Mouse (Mus musculus) gastrocnemius, postnatal 14 days (tissue): ENCODE measurements around the gene Slc13a2. TPM values are rescaled to one million over a fixed set of nuclear protein-coding genes. Genes with fewer than 3 reads are reported as not detected.

Experiments used
- DNase-seq: peaks from one replicate; pipeline ENCODE4 v3.0.0; 2021; ENCODE audit warnings: mixed read lengths
- intact Hi-C: fragments of 180-260 bp; cut with DNase I; formaldehyde crosslinking; loops from one replicate; pipeline ENCODE4 v1.15.1; 2025; ENCODE audit warnings: low total_unique reads
- long read RNA-seq, 2 experiments: library from polyadenylated mRNA; stranded (forward); transcript quantifications; one replicate each; pipeline ENCODE4 v2.0.0; 2021
- total RNA-seq, 2 experiments: library from RNA; stranded (reverse); gene quantifications; 2 replicates each; pipeline ENCODE4 v1.2.3; 2021

The Slc13a2 gene
- total RNA-seq = not detected
- long read RNA-seq, experiment 1 = 0 reads
- long read RNA-seq, experiment 2 = 0 reads

DNA sequence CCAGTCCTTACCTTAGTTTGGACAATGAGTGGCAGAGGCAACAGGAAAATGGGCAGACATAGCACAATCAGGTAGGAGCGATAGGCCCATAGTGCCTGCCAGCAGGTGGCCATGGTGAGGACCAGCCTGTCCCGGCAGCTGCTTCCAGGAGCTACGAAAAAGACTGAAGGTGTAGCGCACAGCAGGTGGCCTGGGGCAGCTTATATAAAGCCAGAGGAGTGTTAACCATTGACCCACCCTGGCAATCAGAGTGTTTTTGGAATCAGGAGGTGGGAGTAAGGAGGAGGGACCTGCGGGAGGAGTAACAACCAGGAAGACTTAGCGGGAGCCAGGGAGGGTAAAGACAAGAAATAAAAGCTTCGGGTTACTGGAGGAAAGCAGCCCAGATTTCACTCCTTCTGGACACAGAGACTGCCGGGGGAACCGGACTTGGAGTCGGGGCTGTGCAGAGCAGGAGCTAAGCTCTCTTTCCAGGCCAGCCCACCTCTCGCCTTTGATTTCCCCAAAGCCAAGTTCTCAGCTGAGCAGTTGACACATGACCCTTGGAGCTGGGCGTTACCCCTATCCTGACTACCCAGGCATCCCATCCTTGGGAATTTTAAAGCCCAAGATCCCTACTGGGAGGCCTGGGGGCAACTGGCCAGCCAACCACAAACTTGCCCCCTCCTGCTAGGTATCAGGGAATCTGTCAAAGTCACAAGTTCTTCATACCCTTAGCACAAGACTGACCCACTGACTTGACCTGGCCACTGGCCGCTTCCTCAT lies at the start of gene Slc13a2:
Gene Slc13a2 (minus strand): TSS at position 163 of the 765 bp plus-strand sequence.
- intact Hi-C loops = no loop called here
- no peak for DNase-seq

DNA sequence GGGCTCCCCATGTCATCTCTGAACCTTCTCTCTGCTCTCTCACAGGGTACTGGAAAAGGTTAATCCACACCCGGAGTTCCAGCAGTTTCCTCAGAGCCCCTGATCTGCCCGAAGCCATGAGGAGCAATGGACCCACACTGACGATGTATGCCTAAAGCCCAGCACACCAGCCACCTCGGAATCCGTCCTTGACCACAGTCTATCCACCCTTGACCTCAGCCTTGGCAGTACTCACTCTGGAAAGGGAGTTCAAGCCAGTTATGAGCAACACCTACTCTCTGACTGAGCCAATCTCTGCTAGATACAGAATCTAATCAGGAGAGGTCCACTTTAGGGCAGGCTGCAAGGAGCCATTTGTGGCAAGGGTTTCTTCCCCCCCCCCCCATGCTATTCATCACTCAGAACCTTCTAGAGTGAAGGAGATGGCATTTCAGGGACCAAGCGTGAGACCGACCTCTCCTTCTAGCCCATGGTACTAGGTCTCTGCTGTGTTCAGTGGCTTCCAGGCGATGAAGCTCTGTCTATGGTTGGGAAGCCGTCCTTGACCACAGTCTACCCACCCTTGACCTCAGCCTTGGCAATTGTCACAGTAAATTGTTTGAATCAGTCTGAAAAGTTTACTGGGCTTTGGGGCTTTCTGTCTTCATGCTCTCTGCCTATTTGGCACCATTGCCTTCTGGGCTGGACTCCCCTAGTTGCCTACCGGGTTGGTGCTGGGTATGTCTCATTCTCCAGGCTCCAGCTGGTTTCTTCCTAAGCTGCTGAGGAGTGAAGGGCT lies 49.5 kb upstream of the Slc13a2 start:
- no peak for DNase-seq
- intact Hi-C loops = no loop called here

- DNase-seq = no peak
- intact Hi-C loops = no loop called here
Observed at GRCm38 (mm10) chr11:78467932-78468331, 45.9 kb upstream of the Slc13a2 start.

DNA sequence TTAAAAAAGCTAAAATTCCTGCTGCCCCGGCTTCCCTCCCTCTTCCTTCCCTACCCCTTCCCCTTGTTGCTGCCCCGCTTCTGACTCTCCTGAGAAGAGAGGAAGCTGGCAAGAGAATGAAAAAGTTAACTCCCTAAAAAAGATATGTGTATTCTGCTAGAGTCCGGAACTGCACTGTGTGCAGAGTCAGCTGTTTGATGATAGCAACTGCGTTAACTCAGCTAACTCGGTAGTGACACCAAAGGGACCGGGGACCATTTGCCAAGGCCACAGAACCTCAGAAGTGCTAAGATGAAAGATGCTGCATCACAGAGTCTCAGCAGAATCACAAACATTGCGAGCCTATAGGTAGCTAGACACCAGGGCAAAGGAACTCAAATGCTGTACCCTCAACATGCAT lies 45.5 kb upstream of the Slc13a2 start:
- intact Hi-C loops = no loop called here
- no peak for DNase-seq

GRCm38 (mm10) chr11:78466242-78466912 lies 44.4 kb upstream of the Slc13a2 start:
- DNase-seq = no peak
- intact Hi-C loops = no loop called here

DNA sequence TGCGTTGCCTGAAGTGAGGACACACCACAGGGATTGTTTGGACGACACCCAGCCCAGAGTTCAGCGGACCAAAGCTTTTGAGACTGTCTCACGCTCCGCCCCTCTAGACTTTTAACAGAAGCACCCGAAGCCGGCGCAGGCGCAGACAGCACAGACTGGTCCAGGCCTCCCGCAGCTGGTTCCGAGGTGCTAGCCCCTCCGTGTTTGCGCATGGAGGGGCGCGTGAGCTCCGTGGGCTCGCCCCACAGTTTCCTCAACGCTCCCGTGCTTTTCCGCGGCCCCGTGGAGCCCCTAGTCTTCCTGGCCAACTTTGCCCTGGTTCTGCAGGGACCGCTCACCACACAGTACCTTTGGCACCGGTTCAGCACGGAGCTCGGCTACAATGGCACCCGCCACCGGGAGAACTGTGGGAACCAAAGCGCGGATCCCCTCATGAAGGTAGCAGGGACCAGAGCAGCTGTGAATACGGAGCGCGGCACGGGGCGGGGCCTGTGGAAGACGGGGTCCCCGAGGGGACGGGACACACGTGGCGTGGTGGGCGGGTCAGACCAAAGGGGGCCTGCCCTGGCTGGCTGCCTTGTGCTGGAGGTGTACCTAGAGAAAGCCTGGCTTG lies 43.7 kb upstream of the Slc13a2 start, which contains the start of gene Slc46a1:
Gene Slc46a1 (plus strand): TSS at position 130 of the 613 bp plus-strand sequence.
- peak; percentile 92 for DNase-seq

DNA sequence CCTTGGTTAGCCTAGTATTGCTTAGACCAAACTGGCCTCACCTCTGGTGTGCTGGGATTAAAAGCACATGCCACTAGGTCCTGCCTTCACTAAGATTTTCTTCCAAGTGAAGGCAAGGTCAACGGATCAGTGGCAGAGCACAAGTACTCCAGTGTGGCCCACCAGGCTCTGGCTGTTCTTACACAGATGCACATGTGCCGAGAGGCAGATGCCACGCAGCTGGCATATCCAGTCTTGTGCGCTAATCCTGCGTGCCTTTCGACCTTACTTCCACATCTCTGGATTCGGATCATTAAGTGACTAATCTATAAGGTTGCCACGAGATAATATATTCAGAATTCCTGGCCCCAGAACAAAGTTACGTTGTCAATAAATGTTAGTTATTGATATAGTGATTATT lies 43.1 kb upstream of the Slc13a2 start:
- intact Hi-C loops = no loop called here
- DNase-seq = no peak

More for the DNA sequence above, 43.7 kb upstream of the Slc13a2 start, which contains the start of gene Slc46a1:
- intact Hi-C loops = no loop called here

DNA sequence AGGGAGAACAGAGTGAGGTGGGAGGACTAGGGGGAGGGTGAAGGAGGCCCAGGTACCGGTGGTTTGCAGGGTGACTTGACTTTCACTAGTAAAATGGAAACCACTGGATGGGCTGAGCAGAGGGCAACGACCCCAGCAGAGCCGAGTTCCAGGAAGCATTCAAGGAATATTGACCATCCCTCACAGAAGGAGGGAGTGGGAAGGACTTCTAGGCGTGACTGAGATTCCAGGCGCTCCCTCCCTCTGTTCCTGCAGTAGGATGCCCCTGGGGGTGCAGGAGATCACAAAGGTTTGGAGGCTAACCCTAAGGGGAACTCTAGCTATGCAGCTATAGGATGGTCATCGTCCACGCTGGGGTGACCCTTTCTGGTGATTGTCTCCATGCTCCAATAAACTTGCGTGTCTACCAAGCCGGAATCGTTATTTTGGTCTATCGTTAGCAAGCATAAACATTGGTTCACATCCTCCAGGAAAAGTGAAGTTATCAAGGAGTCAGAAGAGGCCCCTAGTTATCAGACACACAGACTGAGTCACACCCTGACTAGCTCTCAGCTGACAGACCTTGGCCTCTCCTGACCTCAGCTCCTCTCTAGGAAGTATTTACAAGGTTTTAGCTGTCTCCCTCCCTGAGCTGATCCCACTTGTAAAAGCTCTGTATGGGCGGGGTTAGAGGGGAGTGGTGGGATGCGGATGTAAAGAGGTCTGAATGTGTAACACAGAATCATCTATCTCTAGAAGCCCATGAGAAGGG lies 41.4 kb upstream of the Slc13a2 start:
- intact Hi-C loops = no loop called here
- no peak for DNase-seq

DNA sequence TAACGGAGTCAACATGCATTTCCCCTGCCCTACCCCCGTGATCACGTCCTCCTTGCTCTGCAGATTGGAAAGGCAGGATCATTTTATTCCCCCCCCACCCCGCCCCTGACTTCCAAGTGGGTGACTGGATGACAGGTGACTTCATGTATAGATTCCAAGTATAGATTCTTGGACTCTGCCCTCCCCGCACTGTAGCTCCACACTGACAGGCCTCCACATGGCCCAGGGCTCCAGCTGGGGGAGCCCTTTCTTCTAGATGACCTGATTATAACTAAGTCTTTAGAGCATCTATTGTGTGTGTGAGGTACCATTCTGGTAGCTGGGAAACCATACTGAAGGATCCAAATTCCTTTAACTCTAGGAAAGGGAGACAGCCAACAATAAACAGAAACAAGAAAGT lies 40.7 kb upstream of the Slc13a2 start:
- DNase-seq = no peak
- intact Hi-C loops = no loop called here

DNA sequence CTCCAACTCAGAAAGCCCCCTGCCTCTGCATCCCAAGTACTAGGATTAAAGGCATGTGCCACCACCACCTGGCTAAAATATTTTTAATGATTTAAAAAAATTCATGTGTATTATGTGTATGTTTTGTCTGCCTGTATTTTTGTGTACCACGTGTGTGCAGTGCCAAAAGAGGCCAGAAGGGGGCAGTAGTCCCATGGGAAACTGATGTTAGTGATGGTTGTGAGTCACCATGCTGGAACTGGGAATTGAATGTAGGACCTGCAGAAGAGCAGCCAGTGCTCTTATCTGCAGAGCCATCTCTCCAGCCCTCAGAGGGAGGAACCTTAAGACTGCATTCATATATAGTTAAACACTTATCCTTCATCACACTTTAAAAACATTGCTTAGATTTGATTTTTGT lies 39.9 kb upstream of the Slc13a2 start:
- intact Hi-C loops = no loop called here
- DNase-seq = no peak

GRCm38 (mm10) chr11:78458740-78459139 lies 36.7 kb upstream of the Slc13a2 start:
- intact Hi-C loops = no loop called here
- DNase-seq = no peak

DNA sequence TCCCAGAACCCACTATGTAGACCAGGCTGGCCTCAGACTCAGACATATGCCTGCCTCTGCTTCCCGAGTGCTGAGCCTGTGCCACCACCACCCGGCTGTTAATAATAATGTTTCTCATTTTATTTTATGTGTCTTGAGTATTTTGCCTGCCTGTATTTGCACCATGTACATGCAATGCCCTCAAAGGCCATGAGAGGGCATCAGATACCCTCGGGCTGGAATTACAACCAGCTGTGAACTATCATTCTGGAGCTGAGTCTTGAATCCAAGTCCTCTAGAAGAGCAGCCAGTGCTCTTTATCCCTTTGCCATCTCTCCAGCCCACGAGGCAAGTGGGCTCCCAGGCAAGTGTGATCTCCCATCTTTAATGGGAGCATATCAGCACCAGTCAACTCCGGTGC lies 33.3 kb upstream of the Slc13a2 start:
- intact Hi-C loops = no loop called here
- no peak for DNase-seq

DNA sequence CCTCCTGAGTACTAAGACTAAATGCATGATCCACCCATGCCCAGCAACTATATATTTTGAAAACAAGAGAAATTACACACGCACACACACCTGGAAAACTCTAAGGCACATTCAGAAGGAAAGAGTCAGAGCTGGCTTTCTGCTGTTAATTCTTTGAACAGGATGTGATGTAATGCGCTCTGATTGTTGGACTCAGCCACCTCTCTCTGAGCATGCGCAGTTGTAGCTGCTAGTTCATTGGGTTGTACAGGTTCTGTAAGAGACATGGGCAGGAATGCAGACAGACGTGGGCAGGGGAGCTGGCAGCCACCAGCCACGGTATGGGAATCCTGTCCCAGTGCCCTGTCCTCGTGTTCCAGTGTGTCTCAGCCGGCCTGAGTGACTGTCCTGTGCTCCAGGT lies 32.3 kb upstream of the Slc13a2 start:
- no peak for DNase-seq
- intact Hi-C loops = no loop called here

DNA sequence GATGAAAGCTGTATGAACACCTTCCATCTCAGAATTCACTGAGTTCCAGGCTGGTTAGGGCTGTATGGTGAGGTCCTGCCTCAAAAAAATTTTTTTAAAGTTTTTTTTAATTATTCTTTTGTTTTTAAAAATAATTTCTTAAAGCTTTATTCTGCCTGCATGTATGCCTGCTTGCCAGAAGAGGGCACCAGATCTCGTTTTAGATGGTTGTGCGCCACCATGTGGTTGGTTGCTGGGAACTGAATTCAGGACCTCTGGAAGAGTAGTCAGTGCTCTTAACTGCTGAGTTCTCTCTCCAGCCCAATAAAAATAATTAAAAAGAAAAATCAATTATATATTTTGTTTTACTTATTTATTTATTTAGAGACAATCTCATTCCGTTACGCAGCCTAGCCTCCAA lies 31.7 kb upstream of the Slc13a2 start:
- intact Hi-C loops = no loop called here
- DNase-seq = peak; percentile 62

- intact Hi-C loops = no loop called here
- no peak for DNase-seq
Observed at GRCm38 (mm10) chr11:78450337-78450736, 28.3 kb upstream of the Slc13a2 start.

DNA sequence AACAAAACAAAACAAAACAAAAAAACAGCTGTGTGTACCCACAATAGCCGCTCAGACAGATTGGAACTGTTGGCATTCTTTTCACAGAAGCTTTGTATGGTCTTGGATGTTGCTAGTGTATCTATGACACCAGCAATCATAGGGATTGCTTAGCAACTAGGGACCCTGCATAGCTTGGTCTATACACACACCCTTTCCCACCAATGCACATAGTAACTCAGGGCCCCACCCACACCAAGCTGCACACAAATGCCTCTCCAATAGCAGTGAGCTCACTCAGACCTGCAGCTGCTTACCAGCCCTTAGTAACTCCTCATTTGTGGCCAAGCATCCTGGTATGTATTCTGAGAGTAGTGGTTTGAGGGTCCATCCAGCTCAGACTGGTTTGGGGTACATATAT lies 26.2 kb upstream of the Slc13a2 start:
- intact Hi-C loops = no loop called here
- no peak for DNase-seq

DNA sequence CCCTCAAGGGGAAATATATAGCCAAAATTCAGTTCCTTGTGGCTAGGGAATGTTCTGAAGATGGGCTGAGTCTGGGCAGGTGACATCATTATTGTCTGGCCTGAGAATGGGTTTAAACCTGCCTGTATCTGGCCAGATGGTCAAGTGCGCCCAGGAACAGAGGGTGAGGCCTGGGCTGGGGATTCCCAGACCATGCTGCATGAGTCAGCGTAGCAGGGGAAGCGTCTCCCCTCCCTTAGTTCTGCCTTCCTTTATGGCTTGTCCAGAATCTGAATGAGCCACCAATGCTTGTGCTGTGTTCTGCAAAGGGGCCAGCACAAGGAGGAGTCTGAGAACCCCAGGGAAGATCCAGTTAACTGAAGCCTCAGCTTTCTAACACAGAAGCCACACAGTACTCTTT lies 25.2 kb upstream of the Slc13a2 start:
- DNase-seq = peak; percentile 18
- intact Hi-C loops = no loop called here

DNA sequence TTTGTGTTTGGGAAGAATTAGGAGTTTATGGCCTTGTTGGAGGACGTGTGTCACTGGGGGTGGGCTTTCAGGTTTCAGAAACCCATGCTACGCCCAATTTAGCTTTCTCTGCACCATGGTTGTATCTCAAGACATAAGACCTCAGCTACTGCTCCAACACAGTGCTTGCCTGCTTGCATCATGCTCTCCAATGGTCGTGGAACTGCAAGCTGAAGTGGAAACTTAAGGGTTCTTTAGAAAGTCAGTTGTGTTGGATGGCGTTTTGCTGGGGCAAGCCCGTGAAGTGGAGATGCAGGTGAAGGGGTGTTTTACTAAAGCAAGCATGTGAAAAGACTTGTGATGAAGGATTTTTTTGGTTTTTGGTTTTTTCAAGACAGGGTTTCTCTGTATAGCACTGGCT lies 21.1 kb upstream of the Slc13a2 start:
- no peak for DNase-seq
- intact Hi-C loops = no loop called here

DNA sequence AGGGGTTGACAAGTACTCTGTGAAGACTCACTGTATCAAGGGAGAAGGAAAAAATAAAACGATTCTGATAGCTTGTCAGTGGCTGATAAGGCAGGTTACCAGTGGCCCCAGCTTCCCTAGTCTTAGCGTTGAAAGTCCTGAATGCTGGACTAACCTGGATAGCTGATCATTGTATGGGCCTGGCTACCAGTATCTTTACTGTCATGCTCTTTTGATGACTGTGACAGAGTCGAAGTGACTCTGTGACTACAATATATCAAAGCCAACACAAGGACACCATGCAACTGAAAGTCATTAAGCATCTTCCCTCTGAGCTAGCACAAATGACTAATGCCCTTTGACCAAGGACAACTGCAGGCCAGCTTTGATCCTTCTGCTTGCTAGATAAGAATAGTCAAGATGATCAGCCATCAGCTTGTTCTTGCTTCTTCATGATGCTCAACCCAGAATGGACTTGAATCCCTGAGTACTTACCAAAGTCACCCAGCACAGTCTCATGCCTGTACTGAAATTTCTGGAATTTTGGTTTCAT lies 16.4 kb upstream of the Slc13a2 start:
- no peak for DNase-seq
- intact Hi-C loops = no loop called here
